Mouse (Mus musculus): ENCODE measurements around the gene 5330417C22Rik. TPM values are rescaled to one million over a fixed set of nuclear protein-coding genes. Genes with fewer than 3 reads are reported as not detected.

5330417C22Rik gene
- total and polyA plus RNA-seq, 2 experiments, result 0.45 to 0.55 TPM

GRCm38 (mm10) chr3:108523415-108523814 lies 12.9 kb downstream of the 5330417C22Rik start:
- no peak for DNase-seq (ENCODE audit: extremely low read depth, low read depth, low spot score)
- H3K9ac ChIP-seq (ENCODE audit: low read depth, low read length), result no peak overlapping the region
- H3K36me3 ChIP-seq (ENCODE audit: control insufficient read depth, insufficient read depth, low read length), result no peaks in the 10 kb centered on the region
- no peaks in the 10 kb centered on the region for H3K4me1 ChIP-seq (ENCODE audit: control insufficient read depth, insufficient read depth, low read length)
- TF ChIP-seq POLR2A (IDR thresholded peaks at IDR 0.05; ENCODE audit: extremely low read depth, insufficient read depth, low read length), result no peak
- no peak for TF ChIP-seq CTCF (IDR thresholded peaks at IDR 0.05; ENCODE audit: low read depth, low read length)
- no peak overlapping the region for H3K4me3 ChIP-seq (ENCODE audit: insufficient read depth, low read depth, low read length)
- H3K27me3 ChIP-seq (ENCODE audit: control insufficient read depth, insufficient read depth, low read length), result no peaks in the 10 kb centered on the region
- no peaks in the 10 kb centered on the region for H3K79me2 ChIP-seq (ENCODE audit: control insufficient read depth, insufficient read depth, low read length)
- no peak overlapping the region for H3K27ac ChIP-seq (replicated peaks; ENCODE audit: insufficient read depth, low read depth, low read length)
- 85% methylated on average over 4 of the region's 4 CpGs for WGBS

- H3K79me2 ChIP-seq (ENCODE audit: control insufficient read depth, insufficient read depth, low read length), result no peaks in the 10 kb centered on the region
- no peak for DNase-seq (ENCODE audit: extremely low read depth, low read depth, low spot score)
- no peaks in the 10 kb centered on the region for H3K36me3 ChIP-seq (ENCODE audit: control insufficient read depth, insufficient read depth, low read length)
- H3K27ac ChIP-seq (replicated peaks; ENCODE audit: insufficient read depth, low read depth, low read length), result no peak overlapping the region
- H3K4me3 ChIP-seq (ENCODE audit: insufficient read depth, low read depth, low read length), result no peak overlapping the region
- 63% methylated on average over 4 of the region's 4 CpGs for WGBS
- no peaks in the 10 kb centered on the region for H3K27me3 ChIP-seq (ENCODE audit: control insufficient read depth, insufficient read depth, low read length)
- no peak overlapping the region for H3K9ac ChIP-seq (ENCODE audit: low read depth, low read length)
- TF ChIP-seq POLR2A (IDR thresholded peaks at IDR 0.05; ENCODE audit: extremely low read depth, insufficient read depth, low read length) (no peak), CTCF (IDR thresholded peaks at IDR 0.05; ENCODE audit: low read depth, low read length) (no peak)
- H3K4me1 ChIP-seq (ENCODE audit: control insufficient read depth, insufficient read depth, low read length), result no peaks in the 10 kb centered on the region
Observed at GRCm38 (mm10) chr3:108518276-108518675, 18.1 kb downstream of the 5330417C22Rik start.

GRCm38 (mm10) chr3:108513465-108513864 lies 22.9 kb downstream of the 5330417C22Rik start:
- no peak overlapping the region for H3K9ac ChIP-seq (ENCODE audit: low read depth, low read length)
- no peak for DNase-seq (ENCODE audit: extremely low read depth, low read depth, low spot score)
- H3K4me1 ChIP-seq (ENCODE audit: control insufficient read depth, insufficient read depth, low read length), result no peaks in the 10 kb centered on the region
- H3K27ac ChIP-seq (replicated peaks; ENCODE audit: insufficient read depth, low read depth, low read length), result no peak overlapping the region
- no peaks in the 10 kb centered on the region for H3K27me3 ChIP-seq (ENCODE audit: control insufficient read depth, insufficient read depth, low read length)
- H3K4me3 ChIP-seq (ENCODE audit: insufficient read depth, low read depth, low read length), result no peak overlapping the region
- no peak for TF ChIP-seq CTCF (IDR thresholded peaks at IDR 0.05; ENCODE audit: low read depth, low read length)
- H3K79me2 ChIP-seq (ENCODE audit: control insufficient read depth, insufficient read depth, low read length), result no peaks in the 10 kb centered on the region
- no peaks in the 10 kb centered on the region for H3K36me3 ChIP-seq (ENCODE audit: control insufficient read depth, insufficient read depth, low read length)
- WGBS, result 62% methylated on average over 3 of the region's 3 CpGs

- H3K9ac ChIP-seq (ENCODE audit: low read depth, low read length), result no peak overlapping the region
- no peaks in the 10 kb centered on the region for H3K36me3 ChIP-seq (ENCODE audit: control insufficient read depth, insufficient read depth, low read length)
- no peak overlapping the region for H3K4me3 ChIP-seq (ENCODE audit: insufficient read depth, low read depth, low read length)
- no peaks in the 10 kb centered on the region for H3K79me2 ChIP-seq (ENCODE audit: control insufficient read depth, insufficient read depth, low read length)
- no peaks in the 10 kb centered on the region for H3K4me1 ChIP-seq (ENCODE audit: control insufficient read depth, insufficient read depth, low read length)
- 59% methylated on average over 9 of the region's 9 CpGs for WGBS
- no peak for DNase-seq (ENCODE audit: extremely low read depth, low read depth, low spot score)
- TF ChIP-seq CTCF (IDR thresholded peaks at IDR 0.05; ENCODE audit: low read depth, low read length) (no peak), POLR2A (IDR thresholded peaks at IDR 0.05; ENCODE audit: extremely low read depth, insufficient read depth, low read length) (no peak)
- no peak overlapping the region for H3K27ac ChIP-seq (replicated peaks; ENCODE audit: insufficient read depth, low read depth, low read length)
- H3K27me3 ChIP-seq (ENCODE audit: control insufficient read depth, insufficient read depth, low read length), result no peaks in the 10 kb centered on the region
Observed at GRCm38 (mm10) chr3:108510716-108511483, 25.4 kb downstream of the 5330417C22Rik start.

GRCm38 (mm10) chr3:108510156-108510555 lies 26.2 kb downstream of the 5330417C22Rik start:
- H3K36me3 ChIP-seq (ENCODE audit: control insufficient read depth, insufficient read depth, low read length), result no peaks in the 10 kb centered on the region
- WGBS, result 86% methylated on average over 2 of the region's 2 CpGs
- no peak overlapping the region for H3K27ac ChIP-seq (replicated peaks; ENCODE audit: insufficient read depth, low read depth, low read length)
- H3K79me2 ChIP-seq (ENCODE audit: control insufficient read depth, insufficient read depth, low read length), result no peaks in the 10 kb centered on the region
- TF ChIP-seq POLR2A (IDR thresholded peaks at IDR 0.05; ENCODE audit: extremely low read depth, insufficient read depth, low read length), result no peak
- no peak for TF ChIP-seq CTCF (IDR thresholded peaks at IDR 0.05; ENCODE audit: low read depth, low read length)
- no peak for DNase-seq (ENCODE audit: extremely low read depth, low read depth, low spot score)
- no peak overlapping the region for H3K4me3 ChIP-seq (ENCODE audit: insufficient read depth, low read depth, low read length)
- H3K4me1 ChIP-seq (ENCODE audit: control insufficient read depth, insufficient read depth, low read length), result no peaks in the 10 kb centered on the region
- H3K27me3 ChIP-seq (ENCODE audit: control insufficient read depth, insufficient read depth, low read length), result no peaks in the 10 kb centered on the region
- H3K9ac ChIP-seq (ENCODE audit: low read depth, low read length), result no peak overlapping the region

- no peak overlapping the region for H3K27ac ChIP-seq (replicated peaks; ENCODE audit: insufficient read depth, low read depth, low read length)
- H3K9ac ChIP-seq (ENCODE audit: low read depth, low read length), result no peak overlapping the region
- no peaks in the 10 kb centered on the region for H3K27me3 ChIP-seq (ENCODE audit: control insufficient read depth, insufficient read depth, low read length)
- H3K36me3 ChIP-seq (ENCODE audit: control insufficient read depth, insufficient read depth, low read length), result no peaks in the 10 kb centered on the region
- TF ChIP-seq POLR2A (IDR thresholded peaks at IDR 0.05; ENCODE audit: extremely low read depth, insufficient read depth, low read length), result no peak
- no peak for TF ChIP-seq CTCF (IDR thresholded peaks at IDR 0.05; ENCODE audit: low read depth, low read length)
- no peak overlapping the region for H3K4me3 ChIP-seq (ENCODE audit: insufficient read depth, low read depth, low read length)
- no peak for DNase-seq (ENCODE audit: extremely low read depth, low read depth, low spot score)
- no peaks in the 10 kb centered on the region for H3K79me2 ChIP-seq (ENCODE audit: control insufficient read depth, insufficient read depth, low read length)
- H3K4me1 ChIP-seq (ENCODE audit: control insufficient read depth, insufficient read depth, low read length), result no peaks in the 10 kb centered on the region
- WGBS, result 92% methylated on average over 4 of the region's 4 CpGs
Observed at GRCm38 (mm10) chr3:108508745-108509474, 27.4 kb downstream of the 5330417C22Rik start.
